Mouse (Mus musculus) neural tube, embryonic 11.5 days (tissue): ENCODE results near the gene Ptov1. TPM values are rescaled to one million over a fixed set of nuclear protein-coding genes. Genes with fewer than 3 reads are reported as not detected.
A peak's percentile ranks its signal among the peaks of the same experiment; 100 is the strongest.
"Not testable (repeated sequence)": the region's sequence is repeated elsewhere in the genome, so short reads cannot be mapped to it uniquely, and the experiment has no call there.

Experiments
- ATAC-seq: fragments of 200-750 bp; cut with Nextera tagmentation; 2 replicates; pipeline ENCODE4 v1.8.0; 2017; ENCODE audit warnings: moderate number of reproducible peaks, mild to moderate bottlenecking, moderate TSS enrichment, moderate library complexity; ENCODE audit not compliant: insufficient read depth, low FRiP score, low TSS enrichment
- DNase-seq: peaks from one replicate; pipeline ENCODE4 v3.0.0-alpha.2; 2015; ENCODE audit warnings: low spot score
- H3K27ac ChIP-seq: fragments of 300-500 bp; sonication (generic); 2 replicates; pipeline ENCODE4 v1.5.1; 2014; ENCODE audit warnings: low read depth, mild to moderate bottlenecking, low read length
- H3K27me3 ChIP-seq: fragments of 300-500 bp; sonication (generic); 2 replicates; pipeline ENCODE4 v1.6.1; 2014; ENCODE audit warnings: mild to moderate bottlenecking, low read length, mixed read lengths; ENCODE audit not compliant: control insufficient read depth, insufficient read depth
- H3K36me3 ChIP-seq: fragments of 300-500 bp; sonication (generic); 2 replicates; pipeline ENCODE4 v1.6.1; 2014; ENCODE audit warnings: mild to moderate bottlenecking, low read length, moderate library complexity, mixed read lengths; ENCODE audit not compliant: control insufficient read depth, insufficient read depth
- H3K4me1 ChIP-seq: fragments of 300-500 bp; sonication (generic); 2 replicates; pipeline ENCODE4 v1.6.1; 2014; ENCODE audit warnings: low read length, mixed read lengths; ENCODE audit not compliant: control insufficient read depth, insufficient read depth
- H3K4me2 ChIP-seq: fragments of 300-500 bp; sonication (generic); 2 replicates; pipeline ENCODE4 v1.6.1; 2014; ENCODE audit warnings: low read depth, mild to moderate bottlenecking, moderate library complexity
- H3K4me3 ChIP-seq: fragments of 300-500 bp; sonication (generic); 2 replicates; pipeline ENCODE4 v1.5.1; 2014; ENCODE audit warnings: low read depth, low read length
- H3K9ac ChIP-seq: fragments of 300-500 bp; sonication (generic); 2 replicates; pipeline ENCODE4 v1.6.1; 2014; ENCODE audit warnings: mild to moderate bottlenecking, low read length
- H3K9me3 ChIP-seq: fragments of 300-500 bp; sonication (generic); 2 replicates; pipeline ENCODE4 v1.6.1; 2016; ENCODE audit warnings: low read length; ENCODE audit not compliant: control insufficient read depth
- WGBS: fragments of 180-500 bp; shearing (Covaris S2); extraction: QIAGEN DNeasy Blood & Tissue Kit; methylation state at CpG from one replicate; pipeline ENCODE4 v1.1.7; 2014; 5-methylcytosine and 5-hydroxymethylcytosine counted together
- polyA plus RNA-seq: library from polyadenylated mRNA; unstranded; fragments of >200 nt; fragmentation: Nextera tagmentation; extraction: Ambion mirVana; gene quantifications from 2 replicates; pipeline ENCODE4 v1.2.1, GENCODE M21; 2014

Ptov1 gene
- polyA plus RNA-seq, 1 experiment from 2014 or later, result 419 TPM

- WGBS, result 93% methylated on average over 3 of the region's 3 CpGs
- Histone ChIP-seq H3K9me3 (no peaks in the 10 kb centered on the region), H3K9ac (no peak overlapping the region), H3K4me3 (no peak overlapping the region), H3K4me2 (no peak overlapping the region), H3K27ac (no peak overlapping the region), H3K4me1 (no peaks in the 10 kb centered on the region), H3K36me3 (peaks cover 40% of the 10 kb centered on the region), H3K27me3 (no peaks in the 10 kb centered on the region)
- DNase-seq (no peak), ATAC-seq (no peak)
Observed at GRCm38 (mm10) chr7:44883036-44883435, 13.4 kb upstream of the Ptov1 start.

DNA sequence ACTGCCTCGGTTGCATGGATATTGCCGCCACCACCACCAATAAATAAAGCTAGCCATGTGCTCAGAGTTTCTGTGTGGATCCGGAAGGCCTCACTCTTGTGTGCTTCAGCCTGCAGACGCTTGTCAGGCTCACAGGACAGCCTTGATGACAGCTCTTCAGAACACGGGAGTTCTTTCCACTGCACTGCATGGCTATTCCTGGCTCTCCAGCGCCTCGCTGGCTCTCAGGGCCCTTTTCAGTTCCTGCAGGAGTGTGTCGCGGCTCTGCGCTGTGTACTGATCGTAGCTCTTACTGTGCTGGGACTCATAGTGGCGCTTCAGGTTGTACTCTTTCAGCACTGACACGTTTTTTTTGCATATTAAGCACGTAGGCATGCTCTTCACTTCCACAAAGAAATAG, 8.2 kb upstream of the Ptov1 start:
- H3K27me3 ChIP-seq, result no peaks in the 10 kb centered on the region
- H3K36me3 ChIP-seq, result peaks cover 30% of the 10 kb centered on the region

GRCm38 (mm10) chr7:44871774-44872173, 2.2 kb upstream of the Ptov1 start:
- ATAC-seq, H3K27ac ChIP-seq: not testable (repeated sequence)

More for the DNA sequence above, 8.2 kb upstream of the Ptov1 start:
- Histone ChIP-seq H3K4me3 (no peak overlapping the region), H3K4me2 (no peak overlapping the region), H3K27ac (no peak overlapping the region), H3K9ac (no peak overlapping the region), H3K4me1 (no peaks in the 10 kb centered on the region), H3K9me3 (no peaks in the 10 kb centered on the region)
- no peak for DNase-seq
- ATAC-seq, result no peak
- 92% methylated on average over 14 of the region's 14 CpGs for WGBS

GRCm38 (mm10) chr7:44871181-44871580, 1.6 kb upstream of the Ptov1 start:
- Histone ChIP-seq H3K4me3 (no peak overlapping the region), H3K9me3 (no peaks in the 10 kb centered on the region), H3K9ac (no peak overlapping the region), H3K4me2 (no peak overlapping the region), H3K4me1 (peaks cover 23% of the 10 kb centered on the region), H3K27me3 (no peaks in the 10 kb centered on the region), H3K27ac (no peak overlapping the region), H3K36me3 (peaks cover under 1% of the 10 kb centered on the region; the same call in 1 of the 2 replicates)
- WGBS, result 39% methylated on average over 1 of the region's 1 CpGs
- DNase-seq (no peak), ATAC-seq (no peak)

More at GRCm38 (mm10) chr7:44871774-44872173, 2.2 kb upstream of the Ptov1 start:
- 83% methylated on average over 2 of the region's 2 CpGs for WGBS
- H3K27me3 ChIP-seq, DNase-seq, H3K9me3 ChIP-seq, H3K36me3 ChIP-seq, H3K9ac ChIP-seq, H3K4me3 ChIP-seq, H3K4me2 ChIP-seq: not testable (repeated sequence)
- H3K4me1 ChIP-seq, result peaks cover 19% of the 10 kb centered on the region

- Histone ChIP-seq H3K36me3 (peaks cover 2% of the 10 kb centered on the region; the same call in 1 of the 2 replicates), H3K9me3 (no peaks in the 10 kb centered on the region), H3K4me1 (peaks cover 25% of the 10 kb centered on the region), H3K4me2 (peak overlapping the region; percentile 83), H3K27me3 (no peaks in the 10 kb centered on the region), H3K4me3 (peak overlapping the region; percentile 99), H3K27ac (peak overlapping the region; percentile 100; the same call in 1 of the 2 replicates), H3K9ac (peak overlapping the region; percentile 44; the same call in 1 of the 2 replicates)
- DNase-seq (no peak), ATAC-seq (no peak)
- WGBS, result 78% methylated on average over 6 of the region's 6 CpGs
Observed at GRCm38 (mm10) chr7:44870614-44871013, 1.0 kb upstream of the Ptov1 start.

DNA sequence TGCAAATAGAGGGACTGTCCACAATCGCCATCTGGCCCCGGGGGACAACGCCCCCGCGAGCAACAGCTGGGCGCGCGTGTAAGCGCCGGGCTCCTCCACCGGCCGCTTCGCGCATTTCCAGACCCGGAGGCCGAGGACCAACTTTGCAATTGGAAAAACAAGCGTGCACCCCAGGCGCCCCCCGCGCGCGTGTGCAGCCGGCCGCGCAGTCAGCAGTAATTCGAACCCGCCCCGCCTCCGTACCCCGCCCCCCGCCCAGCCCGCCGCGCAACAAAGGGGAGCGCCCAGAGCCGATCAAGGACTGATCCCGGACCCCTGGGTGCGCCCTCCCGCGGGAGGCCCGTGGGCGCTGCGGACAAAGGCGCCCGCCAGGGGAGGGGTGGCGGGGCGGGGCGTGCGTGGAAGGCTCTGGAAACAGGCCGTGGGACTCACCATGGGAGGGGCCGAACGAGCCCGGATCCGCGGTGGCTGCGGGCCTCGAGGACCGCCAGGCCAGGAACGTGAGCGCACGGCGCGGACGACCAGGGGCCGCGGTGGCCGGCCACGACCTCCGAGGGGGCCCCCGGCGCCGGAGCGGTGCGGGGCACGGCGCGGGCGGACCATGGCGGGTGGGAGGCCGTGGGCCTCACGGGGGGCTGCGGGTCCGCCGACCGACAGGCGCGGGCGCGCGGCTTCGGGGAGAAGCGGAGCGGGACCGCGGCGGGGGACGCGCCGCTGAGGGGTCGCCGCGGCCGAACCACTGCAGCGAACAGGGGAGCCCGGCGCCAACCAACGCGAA, 480 bp downstream of the Ptov1 start:
- no peaks in the 10 kb centered on the region for H3K9me3 ChIP-seq
- ATAC-seq (peak; percentile 32), DNase-seq (peak; percentile 73)
- H3K4me3 ChIP-seq, result peak overlapping the region; percentile 99
- peaks cover 28% of the 10 kb centered on the region for H3K4me1 ChIP-seq
- H3K4me2 ChIP-seq, result peak overlapping the region; percentile 83
- H3K9ac ChIP-seq, result peak overlapping the region; percentile 99
- under 1% methylated on average over 104 of the region's 108 CpGs for WGBS
- H3K27ac ChIP-seq, result peak overlapping the region; percentile 100
- no peaks in the 10 kb centered on the region for H3K27me3 ChIP-seq
- peaks cover 9% of the 10 kb centered on the region for H3K36me3 ChIP-seq

DNA sequence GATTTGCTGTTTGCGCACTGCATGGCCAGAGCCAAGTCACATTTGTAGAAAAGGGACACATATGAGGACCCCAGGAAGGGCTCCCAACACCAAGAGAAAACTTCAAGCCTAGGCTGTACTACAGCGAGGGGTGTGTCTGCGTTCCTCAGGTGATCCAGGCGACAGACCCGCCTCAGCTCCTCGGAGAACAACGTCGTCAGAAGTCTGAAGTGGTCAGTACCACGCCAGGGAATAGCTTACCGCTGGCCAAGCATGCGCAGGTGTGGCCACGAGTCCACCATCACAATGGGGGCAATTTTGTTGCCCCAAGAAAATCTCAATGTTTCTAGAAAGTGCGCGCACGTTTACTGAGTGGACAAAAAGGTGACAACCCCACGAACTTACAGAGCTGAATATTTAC, 1.1 kb downstream of the Ptov1 start:
- H3K9ac ChIP-seq, result peak overlapping the region; percentile 99
- no peaks in the 10 kb centered on the region for H3K9me3 ChIP-seq
- H3K27me3 ChIP-seq, result no peaks in the 10 kb centered on the region
- peaks cover 28% of the 10 kb centered on the region for H3K4me1 ChIP-seq
- ATAC-seq, result no peak
- peak overlapping the region; percentile 100 for H3K27ac ChIP-seq
- H3K4me2 ChIP-seq, result peak overlapping the region; percentile 83
- peaks cover 14% of the 10 kb centered on the region for H3K36me3 ChIP-seq
- peak overlapping the region; percentile 99 for H3K4me3 ChIP-seq
- 8% methylated on average over 16 of the region's 16 CpGs for WGBS
- DNase-seq, result no peak

DNA sequence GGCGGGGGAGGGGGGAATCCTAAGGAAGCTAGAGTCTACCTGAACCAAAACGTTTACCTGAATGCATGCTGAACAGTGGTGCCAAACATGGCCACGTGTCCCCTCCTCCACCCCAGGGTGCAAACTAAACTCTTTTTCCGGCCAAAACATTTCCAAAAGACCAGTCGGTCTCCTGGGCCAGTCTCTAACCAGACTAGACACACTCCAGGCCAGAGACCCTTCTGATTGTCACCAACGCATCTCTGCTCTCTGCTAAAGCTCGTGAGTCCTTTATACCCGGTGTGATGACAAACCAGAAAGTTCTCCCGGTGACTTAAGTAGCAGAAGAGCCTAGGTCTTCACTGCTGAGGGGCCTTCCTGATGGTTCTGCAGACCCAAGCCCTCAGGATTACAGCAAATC, 1.8 kb downstream of the Ptov1 start:
- no peak for DNase-seq
- H3K9me3 ChIP-seq, result no peaks in the 10 kb centered on the region
- H3K27me3 ChIP-seq, result no peaks in the 10 kb centered on the region
- H3K4me1 ChIP-seq, result peaks cover 28% of the 10 kb centered on the region
- 64% methylated on average over 9 of the region's 9 CpGs for WGBS
- H3K4me3 ChIP-seq, result peak overlapping the region; percentile 99
- H3K9ac ChIP-seq, result peak overlapping the region; percentile 0
- H3K27ac ChIP-seq, result no peak overlapping the region
- peaks cover 17% of the 10 kb centered on the region for H3K36me3 ChIP-seq
- H3K4me2 ChIP-seq, result peak overlapping the region; percentile 83
- no peak for ATAC-seq
